Mouse (Mus musculus) heart, postnatal 36 days (tissue): ENCODE measurements around the gene Tnfaip2. TPM values are rescaled to one million over a fixed set of nuclear protein-coding genes. Genes with fewer than 3 reads are reported as not detected.

ENCODE experiments used
- total RNA-seq, 2 experiments: library from RNA; stranded (reverse); gene quantifications; 2 replicates each; pipeline ENCODE4 v1.2.3; 2021

Tnfaip2 gene
- total RNA-seq, 2 experiments from 2014 or later, result 32.7 to 38.8 TPM

Other genes with a start within 250 kb of the Tnfaip2 start
- gene Amn, start 171.4 kb upstream of the Tnfaip2 start, total RNA-seq, result not detected
- gene Cdc42bpb, start 64.8 kb upstream of the Tnfaip2 start, total RNA-seq, result 10 to 100 TPM; 54.6 to 62.5 TPM
- not detected for gene Lbhd2, start 35.7 kb upstream of the Tnfaip2 start, total RNA-seq
- 1 to 10 TPM; 2.9 to 3.0 TPM for gene Exoc3l4, start 25.5 kb upstream of the Tnfaip2 start, total RNA-seq
- under 1 TPM; 0.57 to 0.58 TPM for gene Gm266, start 43.4 kb downstream of the Tnfaip2 start, total RNA-seq
- 100 to 1,000 TPM; 130 to 152 TPM for gene Eif5, start 95.5 kb downstream of the Tnfaip2 start, total RNA-seq
- gene Mark3, start 132.1 kb downstream of the Tnfaip2 start, total RNA-seq, result 10 to 100 TPM; 49.9 to 54.6 TPM
- 10 to 100 TPM; 71.6 to 84.7 TPM for gene Ckb, start 229.9 kb downstream of the Tnfaip2 start, total RNA-seq
- gene Trmt61a, start 235.6 kb downstream of the Tnfaip2 start, total RNA-seq, result 1 to 10 TPM; 3.8 to 6.6 TPM